Comparison of ENCODE assay signal across 9 mouse cellular contexts in the genomic region with DNA sequence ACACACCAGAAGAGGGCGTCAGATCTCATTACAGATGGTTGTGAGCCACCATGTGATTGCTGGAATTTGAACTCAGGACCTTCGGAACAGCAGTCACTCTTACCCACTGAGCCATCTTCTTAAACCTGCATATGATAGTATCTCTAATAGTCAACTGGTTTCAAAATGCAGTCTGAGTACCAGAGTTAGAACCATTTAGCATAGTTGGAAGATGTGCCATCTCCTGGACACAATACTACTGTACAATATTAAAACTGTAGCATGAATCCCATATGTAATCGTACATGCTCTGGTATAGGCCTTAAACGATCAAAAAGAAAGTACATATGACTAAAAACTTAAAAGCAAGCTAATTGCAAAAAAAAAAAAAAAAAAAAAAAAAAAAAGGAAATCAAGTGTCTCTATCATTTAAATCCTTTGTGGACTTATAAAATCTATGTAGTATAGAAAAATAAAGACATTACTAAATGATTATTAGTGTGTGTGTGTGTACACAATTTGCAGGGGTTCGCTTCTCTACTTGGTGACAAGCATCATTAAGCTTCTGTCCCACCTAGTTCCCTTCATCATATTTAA. TPM values are rescaled to one million over a fixed set of nuclear protein-coding genes. Genes with fewer than 3 reads are reported as not detected.
DNase-seq lines count a peak whose midpoint lies in the region; ATAC-seq lines count a peak whose summit lies in the region.
"Had no signal": no experiment of that assay in that cellular context is flagged by ENCODE, and none has a peak within 500 bp of the region (broad histone marks: within the 10 kb centered on the region; RNA-seq: fewer than 3 reads in every experiment).

No protein-coding gene starts in this region.

- H3K4me1 ChIP-seq in embryonic facial prominence, embryonic 13.5 days, result peaks cover 11% of the 10 kb centered on the region
- peaks cover 10% of the 10 kb centered on the region for H3K4me1 ChIP-seq in intestine, embryonic 16.5 days (ENCODE audit: control insufficient read depth, insufficient read depth, low read length)
- peaks cover 14% of the 10 kb centered on the region for H3K4me1 ChIP-seq in neural tube, embryonic 15.5 days

- no peak for ATAC-seq in embryonic facial prominence, embryonic 13.5 days (ENCODE audit: insufficient number of reproducible peaks, insufficient read depth, low FRiP score, low TSS enrichment, low read depth)
- no peak for ATAC-seq in intestine, embryonic 16.5 days
- no peak for ATAC-seq in neural tube, embryonic 15.5 days (ENCODE audit: low FRiP score)

- intact Hi-C loops in heart, postnatal 25 days (cut with DNase I), result loop anchor here (5.0 to 10.0 kb wide), 2 partner anchors 360 to 1022 kb away; partner anchors contain the start of gene Gng12

- DNase-seq in heart, adult 18-20 months, result peak; percentile 1 to 5
- DNase-seq in heart, postnatal 25 days (ENCODE audit: low spot score), result no peak
- peak; percentile 23 for DNase-seq in A20 (ENCODE audit: low read depth, low spot score)
- no peak for DNase-seq in adrenal gland, postnatal 4 days (ENCODE audit: low spot score in 2 of 2)
- DNase-seq in kidney, adult 18-20 months, result no peak

- 79% methylated on average over 5 of the region's 5 CpGs for WGBS in embryonic facial prominence, embryonic 13.5 days
- 69% methylated on average over 5 of the region's 5 CpGs for WGBS in intestine, embryonic 16.5 days
- 69% methylated on average over 5 of the region's 5 CpGs for WGBS in neural tube, embryonic 15.5 days

- H3K9ac ChIP-seq in embryonic facial prominence, embryonic 13.5 days, result peak overlapping the region; percentile 83
- H3K9ac ChIP-seq in intestine, embryonic 16.5 days (ENCODE audit: low read depth, low read length), result peak overlapping the region; percentile 73
- peak overlapping the region; percentile 53 for H3K9ac ChIP-seq in neural tube, embryonic 15.5 days (replicated peaks)

- peak overlapping the region; percentile 78 for H3K4me3 ChIP-seq in embryonic facial prominence, embryonic 13.5 days
- H3K4me3 ChIP-seq in intestine, embryonic 16.5 days (ENCODE audit: low read length), result peak overlapping the region; percentile 62
- peak overlapping the region; percentile 62 for H3K4me3 ChIP-seq in neural tube, embryonic 15.5 days (replicated peaks)

- peaks cover 4% of the 10 kb centered on the region for H3K36me3 ChIP-seq in embryonic facial prominence, embryonic 13.5 days
- H3K36me3 ChIP-seq in intestine, embryonic 16.5 days (ENCODE audit: control insufficient read depth, insufficient read depth, low read length), result no peaks in the 10 kb centered on the region
- no peaks in the 10 kb centered on the region; the same call in 1 of the 2 replicates for H3K36me3 ChIP-seq in neural tube, embryonic 15.5 days

- peak overlapping the region; percentile 92 for H3K27ac ChIP-seq in embryonic facial prominence, embryonic 13.5 days
- peak overlapping the region; percentile 88 for H3K27ac ChIP-seq in intestine, embryonic 16.5 days (ENCODE audit: low read length)
- peak overlapping the region; percentile 89 for H3K27ac ChIP-seq in neural tube, embryonic 15.5 days (replicated peaks)

- H3K27me3 ChIP-seq in embryonic facial prominence, embryonic 13.5 days, result no peaks in the 10 kb centered on the region
- no peaks in the 10 kb centered on the region for H3K27me3 ChIP-seq in intestine, embryonic 16.5 days (replicated peaks; ENCODE audit: control insufficient read depth, insufficient read depth, low read length)
- H3K27me3 ChIP-seq in neural tube, embryonic 15.5 days (replicated peaks), result no peaks in the 10 kb centered on the region

- no peaks in the 10 kb centered on the region for H3K9me3 ChIP-seq in embryonic facial prominence, embryonic 13.5 days
- no peaks in the 10 kb centered on the region for H3K9me3 ChIP-seq in intestine, embryonic 16.5 days (ENCODE audit: control insufficient read depth, low read length)
- no peaks in the 10 kb centered on the region for H3K9me3 ChIP-seq in neural tube, embryonic 15.5 days (replicated peaks)

- H3K4me2 ChIP-seq in embryonic facial prominence, embryonic 13.5 days, result peak overlapping the region; percentile 74
- H3K4me2 ChIP-seq in intestine, embryonic 16.5 days (ENCODE audit: low read depth, low read length), result peak overlapping the region; percentile 61
- H3K4me2 ChIP-seq in neural tube, embryonic 15.5 days, result peak overlapping the region; percentile 74

RNA-seq across cellular contexts. Expression of gene Mad2l1, which starts 0.7 kb away (rescaled TPM):
- 1 to 10 TPM; 2.7 to 3.0 TPM for total RNA-seq in heart, adult 18-20 months (2021)
- total RNA-seq in heart, postnatal 25 days (2021), result 1 to 10 TPM; 2.9 to 3.6 TPM
- 89.8 and 95.6 TPM in 2 replicates for polyA plus RNA-seq in embryonic facial prominence, embryonic 13.5 days (2015; fragmentation: Nextera tagmentation; extraction: Ambion mirVana)
- polyA plus RNA-seq in intestine, embryonic 16.5 days (2015; fragmentation: Nextera tagmentation; extraction: Ambion mirVana), result 69.2 and 84.4 TPM in 2 replicates
- polyA plus RNA-seq in neural tube, embryonic 15.5 days (2015; fragmentation: Nextera tagmentation; extraction: Ambion mirVana), result 16.0 and 33.5 TPM in 2 replicates
- 10 to 100 TPM; 30.8 to 34.2 TPM for total RNA-seq in adrenal gland, postnatal 4 days (2021)

RNA-seq across cellular contexts. Expression of gene Vmn1r32, which starts 25.4 kb away (rescaled TPM):
- not detected for total RNA-seq in heart, adult 18-20 months (2021)
- not detected for total RNA-seq in heart, postnatal 25 days (2021)
- polyA plus RNA-seq in embryonic facial prominence, embryonic 13.5 days (2015; fragmentation: Nextera tagmentation; extraction: Ambion mirVana), result 0.17 TPM in 1 of 2 replicates, not detected in the other
- 0.09 TPM in 1 of 2 replicates, not detected in the other for polyA plus RNA-seq in intestine, embryonic 16.5 days (2015; fragmentation: Nextera tagmentation; extraction: Ambion mirVana)
- polyA plus RNA-seq in neural tube, embryonic 15.5 days (2015; fragmentation: Nextera tagmentation; extraction: Ambion mirVana), result not detected in 2 replicates
- total RNA-seq in adrenal gland, postnatal 4 days (2021), result not detected
- total RNA-seq: left cerebral cortex, postnatal 14 days had no signal

Comparison
In these comparisons a context has a peak if more than half of its experiments do, and no peak if none do; other contexts are left out.
1. DNase-seq: peak in heart, adult 18-20 months (2 of 2) and A20 (single experiment); none in heart, postnatal 25 days (single experiment), adrenal gland, postnatal 4 days (0 of 2) and kidney, adult 18-20 months (single experiment).
2. RNA of gene Mad2l1, which starts 0.7 kb away (total RNA-seq): 30.8 to 34.2 TPM in adrenal gland, postnatal 4 days; 2.9 to 3.6 TPM in heart, postnatal 25 days and 2.7 to 3.0 TPM in heart, adult 18-20 months; every median in the first group is over 4 times any median in the second.
3. Peak in every context shown above with its lines, with median percentiles within 50 percentile points of each other: H3K27ac ChIP-seq, H3K4me2 ChIP-seq, H3K4me3 ChIP-seq and H3K9ac ChIP-seq.